Mouse (Mus musculus) forebrain, embryonic 11.5 days (tissue): ENCODE measurements around the gene Cxcr2. TPM values are rescaled to one million over a fixed set of nuclear protein-coding genes. Genes with fewer than 3 reads are reported as not detected.

ENCODE experiments used
- ATAC-seq: fragments of 200-750 bp; cut with Nextera tagmentation; replicated peaks from 2 replicates; pipeline ENCODE4 v1.8.0; 2017; ENCODE audit warnings: moderate TSS enrichment; ENCODE audit not compliant: low FRiP score
- DNase-seq: peaks from one replicate; pipeline ENCODE4 v3.0.0-alpha.2; 2017; ENCODE audit warnings: low spot score
- H3K27ac ChIP-seq: fragments of 300-500 bp; sonication (generic); 2 replicates; pipeline ENCODE4 v1.5.1; 2014; ENCODE audit warnings: low read depth, low read length
- H3K27me3 ChIP-seq: fragments of 300-500 bp; sonication (generic); 2 replicates; pipeline ENCODE4 v1.6.1; 2014; ENCODE audit warnings: mild to moderate bottlenecking, low read length, mixed read lengths; ENCODE audit not compliant: control insufficient read depth, insufficient read depth
- H3K36me3 ChIP-seq: fragments of 300-500 bp; sonication (generic); 2 replicates; pipeline ENCODE4 v1.6.1; 2014; ENCODE audit warnings: mild to moderate bottlenecking, low read length, moderate library complexity, mixed read lengths; ENCODE audit not compliant: control insufficient read depth, insufficient read depth
- H3K4me1 ChIP-seq: fragments of 300-500 bp; sonication (generic); replicated peaks from 2 replicates; pipeline ENCODE4 v1.6.1; 2014; ENCODE audit warnings: low read length, mixed read lengths; ENCODE audit not compliant: control insufficient read depth, insufficient read depth
- H3K4me2 ChIP-seq: fragments of 300-500 bp; sonication (generic); 2 replicates; pipeline ENCODE4 v1.6.1; 2014; ENCODE audit warnings: low read depth, mild to moderate bottlenecking, low read length, moderate library complexity, mixed read lengths; ENCODE audit not compliant: severe bottlenecking
- H3K4me3 ChIP-seq: fragments of 300-500 bp; sonication (generic); 2 replicates; pipeline ENCODE4 v1.5.1; 2014; ENCODE audit warnings: low read depth, low read length
- H3K9ac ChIP-seq: fragments of 300-500 bp; sonication (generic); 2 replicates; pipeline ENCODE4 v1.6.1; 2014; ENCODE audit warnings: low read length
- H3K9me3 ChIP-seq: fragments of 300-500 bp; sonication (generic); 2 replicates; pipeline ENCODE4 v1.6.1; 2016; ENCODE audit warnings: low read length, mixed read lengths; ENCODE audit not compliant: control insufficient read depth
- WGBS: fragments of 180-500 bp; shearing (Covaris S2); extraction: QIAGEN DNeasy Blood & Tissue Kit; methylation state at CpG from one replicate; pipeline ENCODE4 v1.1.7; 2014; 5-methylcytosine and 5-hydroxymethylcytosine counted together
- polyA plus RNA-seq: library from polyadenylated mRNA; unstranded; fragments of >200 nt; fragmentation: Nextera tagmentation; extraction: Ambion mirVana; gene quantifications from 2 replicates; pipeline ENCODE4 v1.2.1, GENCODE M21; 2014

Cxcr2 gene
- polyA plus RNA-seq, 1 experiment from 2014 or later: 0.12 TPM

DNA sequence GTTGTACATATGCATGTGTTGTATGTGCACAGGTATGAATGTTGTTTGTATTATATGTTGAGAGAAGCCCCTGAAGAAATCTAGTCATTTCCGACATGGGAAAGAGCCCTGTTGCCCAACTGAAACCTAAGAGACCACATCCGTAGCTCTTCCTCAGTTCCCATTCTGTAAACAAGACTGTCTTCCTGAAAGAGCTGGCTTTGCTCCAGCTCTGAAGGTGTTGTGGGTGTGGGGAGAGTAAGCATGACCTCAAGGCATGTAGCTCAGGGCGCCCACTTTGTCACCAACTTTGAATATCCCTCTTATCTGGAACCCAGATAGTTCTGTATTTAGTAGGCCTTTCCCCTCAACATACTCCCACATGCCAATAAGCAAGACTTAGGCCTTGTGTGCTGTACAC is 24.8 kb downstream of the Cxcr2 start:
- 91% methylated on average over 3 of the region's 3 CpGs for WGBS
- no peak for ATAC-seq

GRCm38 (mm10) chr1:74179624-74180408 is 26.0 kb downstream of the Cxcr2 start:
- DNase-seq (no peak), ATAC-seq (no peak)
- Histone ChIP-seq H3K4me1 (no peaks in the 10 kb centered on the region), H3K9me3 (no peaks in the 10 kb centered on the region), H3K27me3 (no peaks in the 10 kb centered on the region), H3K4me2 (no peak overlapping the region), H3K9ac (no peak overlapping the region), H3K4me3 (no peak overlapping the region), H3K36me3 (no peaks in the 10 kb centered on the region), H3K27ac (no peak overlapping the region)
- 68% methylated on average over 9 of the region's 9 CpGs for WGBS

More for the DNA sequence above, 24.8 kb downstream of the Cxcr2 start:
- no peak for DNase-seq
- no peak overlapping the region for H3K9ac ChIP-seq
- H3K4me2 ChIP-seq: no peak overlapping the region
- no peaks in the 10 kb centered on the region for H3K9me3 ChIP-seq
- no peaks in the 10 kb centered on the region for H3K36me3 ChIP-seq
- no peaks in the 10 kb centered on the region for H3K4me1 ChIP-seq
- H3K4me3 ChIP-seq: no peak overlapping the region
- H3K27me3 ChIP-seq: no peaks in the 10 kb centered on the region
- no peak overlapping the region for H3K27ac ChIP-seq

- DNase-seq: no peak
- Histone ChIP-seq H3K4me3 (no peak overlapping the region), H3K4me1 (no peaks in the 10 kb centered on the region), H3K4me2 (no peak overlapping the region), H3K9me3 (no peaks in the 10 kb centered on the region), H3K9ac (no peak overlapping the region), H3K36me3 (no peaks in the 10 kb centered on the region), H3K27ac (no peak overlapping the region), H3K27me3 (no peaks in the 10 kb centered on the region)
- ATAC-seq: no peak
- 78% methylated on average over 2 of the region's 2 CpGs for WGBS
Measured at GRCm38 (mm10) chr1:74181462-74181861, 27.7 kb downstream of the Cxcr2 start.

- Histone ChIP-seq H3K9ac (no peak overlapping the region), H3K9me3 (no peaks in the 10 kb centered on the region), H3K4me1 (no peaks in the 10 kb centered on the region), H3K4me3 (no peak overlapping the region), H3K27me3 (no peaks in the 10 kb centered on the region), H3K4me2 (no peak overlapping the region), H3K36me3 (no peaks in the 10 kb centered on the region), H3K27ac (no peak overlapping the region)
- DNase-seq (no peak), ATAC-seq (no peak)
- 73% methylated on average over 2 of the region's 2 CpGs for WGBS
Measured at GRCm38 (mm10) chr1:74183006-74183405, 29.2 kb downstream of the Cxcr2 start.

DNA sequence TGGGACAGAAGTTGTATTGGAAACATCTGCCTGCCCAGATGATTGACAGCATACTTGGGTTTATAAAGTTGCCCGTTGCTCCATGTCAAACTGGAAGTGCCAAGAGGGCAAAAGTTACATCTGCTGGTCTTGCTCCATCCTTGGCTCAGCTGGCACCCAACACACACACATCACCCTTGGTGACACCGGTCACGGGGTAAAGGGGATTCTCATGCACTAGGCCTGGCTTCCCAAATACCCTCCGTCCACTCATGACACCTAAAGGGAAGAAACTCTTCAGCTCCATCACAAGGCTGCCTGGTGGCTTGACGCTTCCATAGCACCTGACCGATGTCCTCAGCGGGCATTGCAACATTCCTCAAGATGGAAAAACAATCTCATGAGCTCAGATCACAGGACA is 36.7 kb downstream of the Cxcr2 start:
- H3K9ac ChIP-seq: no peak overlapping the region
- H3K9me3 ChIP-seq: no peaks in the 10 kb centered on the region
- no peak overlapping the region for H3K4me2 ChIP-seq
- H3K4me1 ChIP-seq: no peaks in the 10 kb centered on the region
- no peaks in the 10 kb centered on the region for H3K27me3 ChIP-seq
- no peak overlapping the region for H3K4me3 ChIP-seq
- no peak overlapping the region for H3K27ac ChIP-seq
- H3K36me3 ChIP-seq: no peaks in the 10 kb centered on the region
- ATAC-seq (no peak), DNase-seq (no peak)
- 94% methylated on average over 7 of the region's 7 CpGs for WGBS

- Histone ChIP-seq H3K9ac (no peak overlapping the region), H3K4me3 (no peak overlapping the region), H3K9me3 (no peaks in the 10 kb centered on the region), H3K27ac (no peak overlapping the region), H3K36me3 (no peaks in the 10 kb centered on the region), H3K4me2 (no peak overlapping the region), H3K4me1 (no peaks in the 10 kb centered on the region), H3K27me3 (no peaks in the 10 kb centered on the region)
- ATAC-seq (no peak), DNase-seq (no peak)
- 89% methylated on average over 2 of the region's 2 CpGs for WGBS
Measured at GRCm38 (mm10) chr1:74192711-74193110, 38.9 kb downstream of the Cxcr2 start.

DNA sequence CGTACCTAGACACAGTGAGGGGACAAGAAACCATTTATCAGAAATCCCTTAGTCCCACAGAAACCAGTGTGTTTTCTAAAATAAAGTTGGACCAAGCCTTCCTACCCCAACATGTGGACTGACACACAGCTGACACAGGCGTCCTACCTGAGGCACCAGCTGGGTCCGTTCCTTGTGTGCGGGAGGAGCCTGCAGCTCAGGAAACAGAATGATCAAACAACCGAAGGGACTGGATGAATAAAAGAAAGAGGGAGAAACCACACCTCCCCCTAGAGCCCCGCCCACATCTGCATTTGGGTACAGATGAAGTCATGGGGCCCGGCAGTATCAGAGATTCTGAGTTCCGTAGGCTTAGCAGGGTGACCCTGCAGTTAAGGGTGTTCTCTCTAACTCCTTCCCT is 40.7 kb downstream of the Cxcr2 start, which contains the start of gene Cxcr1:
TSS of gene Cxcr1 (minus strand) at position 187 of the 400 bp plus-strand sequence.
- no peaks in the 10 kb centered on the region for H3K9me3 ChIP-seq
- 76% methylated on average over 8 of the region's 8 CpGs for WGBS
- no peak for DNase-seq

DNA sequence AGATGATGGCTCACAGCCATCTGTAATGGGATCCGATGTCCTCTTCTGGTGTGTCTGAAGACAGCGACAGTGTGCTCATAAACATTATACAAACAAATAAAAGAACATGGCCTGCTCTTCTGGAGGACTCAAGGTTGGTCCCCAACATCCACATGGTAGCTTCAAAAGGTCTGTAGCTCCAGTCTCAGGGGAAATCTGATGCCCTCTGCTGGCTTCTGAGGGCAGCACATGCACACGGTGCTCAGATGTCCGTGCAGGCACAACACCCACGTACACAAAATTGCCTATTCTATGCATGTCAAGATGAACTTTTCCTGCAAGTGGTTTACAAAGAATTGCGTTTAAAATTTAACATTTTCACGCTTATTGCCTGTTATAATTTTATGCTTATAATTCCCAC is 42.2 kb downstream of the Cxcr2 start:
- no peaks in the 10 kb centered on the region for H3K9me3 ChIP-seq
- H3K4me1 ChIP-seq: no peaks in the 10 kb centered on the region
- no peaks in the 10 kb centered on the region for H3K27me3 ChIP-seq
- ATAC-seq: no peak
- H3K9ac ChIP-seq: no peak overlapping the region
- no peak for DNase-seq
- no peak overlapping the region for H3K4me3 ChIP-seq
- no peak overlapping the region for H3K27ac ChIP-seq
- 48% methylated on average over 7 of the region's 7 CpGs for WGBS
- H3K4me2 ChIP-seq: no peak overlapping the region
- H3K36me3 ChIP-seq: no peaks in the 10 kb centered on the region

More for the DNA sequence above, 40.7 kb downstream of the Cxcr2 start, which contains the start of gene Cxcr1:
- H3K36me3 ChIP-seq: no peaks in the 10 kb centered on the region
- no peaks in the 10 kb centered on the region for H3K4me1 ChIP-seq
- H3K4me2 ChIP-seq: no peak within 1 kb of the TSS
- no peak within 1 kb of the TSS for H3K9ac ChIP-seq
- no peak for ATAC-seq
- H3K27ac ChIP-seq: no peak within 1 kb of the TSS
- H3K27me3 ChIP-seq: no peaks in the 10 kb centered on the region
- H3K4me3 ChIP-seq: no peak within 1 kb of the TSS
